Mouse (Mus musculus) small intestine, adult 2 months (tissue): Measurements from ENCODE around the gene Phlda2. TPM values are rescaled to one million over a fixed set of nuclear protein-coding genes. Genes with fewer than 3 reads are reported as not detected.

Experiments
- H3K27ac ChIP-seq: fragments of 200-500 bp; 2 replicates; pipeline ENCODE4 v1.5.1; 2012; ENCODE audit warnings: low read depth, low read length, control low read depth, inconsistent platforms; ENCODE audit not compliant: insufficient read depth
- H3K27me3 ChIP-seq: fragments of 200-500 bp; 2 replicates; pipeline ENCODE4 v1.6.1; 2012; ENCODE audit warnings: mild to moderate bottlenecking, moderate library complexity, low read length, inconsistent platforms; ENCODE audit not compliant: control insufficient read depth, insufficient read depth
- H3K36me3 ChIP-seq: fragments of 200-500 bp; 2 replicates; pipeline ENCODE4 v1.6.1; 2012; ENCODE audit warnings: mild to moderate bottlenecking, low read length, control low read depth, inconsistent platforms; ENCODE audit not compliant: control insufficient read depth, insufficient read depth
- H3K4me1 ChIP-seq: fragments of 200-500 bp; 2 replicates; pipeline ENCODE4 v1.6.1; 2012; ENCODE audit warnings: low read length, inconsistent platforms, mixed read lengths; ENCODE audit not compliant: control insufficient read depth, insufficient read depth, insufficient read length
- H3K4me3 ChIP-seq: fragments of 200-500 bp; 2 replicates; pipeline ENCODE4 v1.5.1; 2012; ENCODE audit warnings: low read depth, mild to moderate bottlenecking, control low read depth, inconsistent platforms, low read length, moderate library complexity
- CTCF ChIP-seq: fragments of 200-500 bp; IDR thresholded peaks from 2 replicates; pipeline ENCODE4 v1.5.1; 2012; ENCODE audit warnings: low read depth, mild to moderate bottlenecking, control low read depth, inconsistent platforms, low read length, moderate library complexity, mixed read lengths; ENCODE audit not compliant: insufficient replicate concordance, insufficient read length; ENCODE audit errors: extremely low read depth
- POLR2A ChIP-seq: fragments of 200-500 bp; IDR thresholded peaks from 2 replicates; pipeline ENCODE4 v1.6.1; 2012; ENCODE audit warnings: low read depth, mild to moderate bottlenecking, control low read depth, inconsistent platforms, low read length, moderate library complexity
- WGBS: fragments of 180-500 bp; shearing (Covaris S2); methylation state at CpG from one replicate; pipeline ENCODE4 v1.1.7; 2018; 5-methylcytosine and 5-hydroxymethylcytosine counted together
- polyA plus RNA-seq: library from polyadenylated mRNA; depleted of rRNA; stranded (reverse); fragments of >200 nt; gene quantifications from 2 replicates; pipeline ENCODE4 v1.2.3, GENCODE M21; 2012

Phlda2 gene
- polyA plus RNA-seq, 1 experiment: 2.5 TPM

DNA sequence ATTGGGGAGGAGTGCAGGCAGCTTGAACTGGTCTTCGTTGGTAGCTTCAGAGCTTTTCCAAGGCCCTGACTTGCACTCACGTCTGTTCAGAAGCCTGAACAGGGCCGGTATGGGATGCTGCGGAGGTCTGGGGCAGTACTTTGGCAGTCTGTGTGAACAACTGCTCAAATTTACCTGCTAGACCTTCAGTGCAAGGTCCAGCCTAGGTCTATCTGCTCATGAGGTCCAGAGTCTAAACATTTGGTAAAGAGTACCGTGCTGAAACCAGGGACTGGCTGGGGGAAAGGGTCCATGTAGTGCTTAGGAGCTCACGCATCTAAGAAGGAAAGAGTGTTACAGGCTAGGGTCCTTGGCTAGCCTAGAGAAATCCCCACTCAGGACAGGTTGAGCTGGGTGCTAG lies 13.2 kb downstream of the Phlda2 start:
- H3K27ac ChIP-seq: no peak overlapping the region
- 77% methylated on average over 6 of the region's 6 CpGs for WGBS
- TF ChIP-seq CTCF: no peak
- TF ChIP-seq POLR2A: no peak
- no peaks in the 10 kb centered on the region for H3K27me3 ChIP-seq
- peaks cover 8% of the 10 kb centered on the region for H3K36me3 ChIP-seq
- no peaks in the 10 kb centered on the region; the same call in 1 of the 2 replicates for H3K4me1 ChIP-seq
- H3K4me3 ChIP-seq: no peak overlapping the region

DNA sequence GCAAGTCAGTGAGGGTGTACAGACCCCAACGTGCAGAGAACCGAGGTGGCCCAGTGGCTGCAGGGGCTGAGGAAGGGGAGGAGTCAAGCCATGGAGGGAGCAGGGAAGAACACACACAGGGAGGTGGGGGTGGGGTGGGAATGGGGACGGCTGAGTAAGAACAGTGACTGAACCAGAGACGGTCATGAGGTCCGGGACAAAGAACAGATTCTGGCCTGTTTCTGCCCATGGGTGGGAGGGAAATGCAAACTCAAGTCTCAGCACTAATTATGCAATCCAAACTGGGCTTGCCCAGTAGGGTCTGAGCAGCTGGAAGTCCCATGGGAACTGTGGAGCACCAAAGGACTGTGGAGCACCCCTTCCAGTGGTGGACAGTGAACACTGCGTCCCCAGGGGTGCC lies 20.4 kb downstream of the Phlda2 start:
- Histone ChIP-seq H3K27ac (no peak overlapping the region), H3K36me3 (0 out of 2 replicates have a peak, but pooled peaks cover 1% of the 10 kb centered on the region), H3K4me1 (no peaks in the 10 kb centered on the region), H3K27me3 (peaks cover 3% of the 10 kb centered on the region; the same call in 1 of the 2 replicates), H3K4me3 (no peak overlapping the region)
- TF ChIP-seq CTCF (no peak), POLR2A (no peak)
- WGBS: 40% methylated on average over 6 of the region's 6 CpGs

DNA sequence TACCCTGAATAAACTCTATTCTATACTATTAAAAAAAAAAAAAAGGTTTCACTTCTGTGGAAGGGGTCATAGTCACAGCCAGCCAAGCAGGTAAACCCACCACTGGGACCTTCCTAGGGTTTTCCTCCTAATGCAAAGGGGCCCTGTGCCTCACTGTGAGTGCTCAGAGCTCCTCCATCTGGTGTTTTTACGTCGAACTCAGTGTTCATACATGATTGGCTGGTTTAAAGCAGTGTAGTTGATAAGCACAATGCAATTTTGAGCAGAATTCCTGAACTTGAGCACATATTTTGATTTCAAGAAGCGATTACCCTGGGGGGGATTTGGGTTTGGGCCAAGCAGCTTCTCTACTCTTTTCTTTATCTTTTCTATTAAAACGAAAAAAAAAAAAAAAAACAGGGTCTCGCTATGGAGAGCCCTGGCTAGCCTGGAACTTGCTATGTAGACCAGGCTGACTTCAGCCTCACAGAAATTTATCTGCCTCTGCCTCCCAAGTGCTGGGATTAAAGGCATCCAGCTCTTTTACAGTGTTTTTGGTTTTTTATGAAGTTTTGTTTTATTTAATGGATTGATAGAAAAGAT lies 21.1 kb downstream of the Phlda2 start:
- Histone ChIP-seq H3K36me3 (0 out of 2 replicates have a peak, but pooled peaks cover 1% of the 10 kb centered on the region), H3K27me3 (peaks cover 3% of the 10 kb centered on the region; the same call in 1 of the 2 replicates), H3K27ac (no peak overlapping the region), H3K4me1 (peaks cover 5% of the 10 kb centered on the region; the same call in 1 of the 2 replicates), H3K4me3 (no peak overlapping the region)
- WGBS: 76% methylated on average over 5 of the region's 5 CpGs
- TF ChIP-seq POLR2A: no peak
- no peak for TF ChIP-seq CTCF

DNA sequence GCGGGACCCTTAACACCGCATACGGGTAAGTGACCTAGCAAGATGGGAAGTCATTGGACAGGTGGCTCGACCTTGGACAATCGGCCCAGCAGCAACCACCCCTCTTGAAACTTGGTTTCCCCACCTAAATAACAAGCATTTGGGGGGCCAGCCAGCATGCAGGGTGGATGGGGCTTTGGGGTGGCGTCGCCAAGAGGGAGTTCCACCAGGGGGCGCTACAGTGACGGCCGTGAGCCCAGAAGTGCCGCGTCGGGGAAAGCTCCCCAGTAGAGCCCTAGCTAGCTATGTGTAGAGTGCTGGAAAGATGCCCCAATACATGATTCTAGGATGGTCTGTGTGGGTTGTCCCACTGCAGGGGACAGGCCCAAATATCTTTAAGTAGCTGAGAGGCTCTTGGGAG lies 22.5 kb downstream of the Phlda2 start:
- Histone ChIP-seq H3K27ac (no peak overlapping the region), H3K4me1 (peaks cover 16% of the 10 kb centered on the region), H3K27me3 (peaks cover 3% of the 10 kb centered on the region; the same call in 1 of the 2 replicates), H3K4me3 (no peak overlapping the region), H3K36me3 (0 out of 2 replicates have a peak, but pooled peaks cover 1% of the 10 kb centered on the region)
- WGBS: 24% methylated on average over 13 of the region's 13 CpGs
- TF ChIP-seq CTCF (peak; percentile 80), POLR2A (no peak)

DNA sequence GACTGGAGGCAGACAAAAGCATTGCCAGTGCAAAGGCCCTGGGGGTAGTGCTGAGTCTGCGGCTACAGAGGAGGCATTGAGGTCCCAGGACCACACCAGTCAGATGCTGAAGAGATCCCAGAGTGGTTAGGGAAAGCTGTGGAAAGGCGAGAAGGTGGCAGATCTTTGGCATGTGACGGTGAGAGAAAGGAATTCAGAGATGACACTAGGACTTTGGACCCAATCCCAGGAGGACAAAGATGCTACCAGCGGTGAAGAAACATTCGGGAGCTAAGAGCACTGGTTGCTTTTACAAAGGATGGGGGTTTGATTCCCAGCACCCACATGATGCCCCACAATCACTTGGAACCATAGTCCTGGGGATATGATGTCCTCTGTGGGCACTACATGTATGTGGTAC lies 25.1 kb downstream of the Phlda2 start:
- Histone ChIP-seq H3K27me3 (peaks cover 3% of the 10 kb centered on the region; the same call in 1 of the 2 replicates), H3K4me1 (peaks cover 28% of the 10 kb centered on the region), H3K4me3 (no peak overlapping the region), H3K27ac (no peak overlapping the region), H3K36me3 (0 out of 2 replicates have a peak, but pooled peaks cover 1% of the 10 kb centered on the region)
- 86% methylated on average over 5 of the region's 5 CpGs for whole genome bisulfite sequencing
- no peak for TF ChIP-seq POLR2A
- no peak for TF ChIP-seq CTCF

DNA sequence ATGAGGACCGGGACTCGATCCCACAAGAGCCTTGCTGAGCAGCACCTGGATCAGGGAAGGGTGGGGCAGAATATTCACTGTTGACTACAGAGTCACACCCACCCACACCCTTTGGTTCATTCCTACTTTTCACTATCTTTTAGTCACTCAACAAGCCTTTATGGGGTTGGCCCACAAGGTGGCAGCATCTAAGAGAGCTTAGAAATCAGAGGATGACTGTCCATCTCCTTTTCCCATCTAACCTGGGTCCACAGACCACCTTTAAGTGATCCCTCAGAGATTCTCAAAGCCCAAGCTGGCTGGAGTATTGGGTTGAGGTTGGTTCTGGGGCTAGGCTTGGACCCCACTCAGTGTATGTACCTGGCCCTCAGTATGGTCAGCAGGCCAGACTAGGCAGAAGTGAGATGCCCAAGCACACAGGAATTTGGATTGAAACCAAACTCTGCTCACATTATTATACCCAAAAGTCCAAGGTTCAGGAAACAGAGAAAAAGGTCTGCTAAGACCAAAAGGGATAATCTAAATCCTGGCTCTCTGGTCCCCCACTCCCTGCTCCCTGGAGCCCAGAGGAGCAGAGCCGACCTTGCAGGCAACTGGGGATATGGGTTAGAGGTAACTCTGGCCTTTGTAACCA lies 26.1 kb downstream of the Phlda2 start:
- Histone ChIP-seq H3K4me3 (no peak overlapping the region), H3K27me3 (peaks cover 3% of the 10 kb centered on the region; the same call in 1 of the 2 replicates), H3K27ac (no peak overlapping the region), H3K4me1 (peaks cover 28% of the 10 kb centered on the region), H3K36me3 (0 out of 2 replicates have a peak, but pooled peaks cover 1% of the 10 kb centered on the region)
- WGBS: 48% methylated on average over 3 of the region's 3 CpGs
- TF ChIP-seq POLR2A: no peak
- TF ChIP-seq CTCF: peak; percentile 33; the same call in 1 of the 2 replicates

DNA sequence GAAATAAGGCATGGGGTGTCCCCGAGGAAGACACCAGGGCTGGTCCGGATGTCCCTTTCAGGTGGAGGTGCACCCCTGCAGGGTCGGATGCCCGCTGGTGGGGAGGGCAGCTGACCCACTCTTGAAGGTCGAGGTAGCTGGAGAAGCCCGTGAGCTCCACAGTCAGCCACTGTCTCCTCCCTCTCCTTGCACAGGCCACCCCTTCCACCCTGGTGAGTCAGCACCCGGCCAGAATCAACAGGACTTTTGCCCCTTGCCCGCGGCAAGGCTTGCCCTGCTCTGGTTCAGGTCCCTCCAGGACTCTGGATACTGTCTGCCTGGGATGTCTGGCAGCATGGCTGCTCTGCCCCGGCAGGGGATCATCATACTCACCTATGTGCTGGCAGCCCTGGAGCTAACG lies 27.1 kb downstream of the Phlda2 start:
- Histone ChIP-seq H3K27me3 (peaks cover 3% of the 10 kb centered on the region; the same call in 1 of the 2 replicates), H3K4me1 (peaks cover 28% of the 10 kb centered on the region), H3K27ac (peak overlapping the region; percentile 56), H3K4me3 (peak overlapping the region; percentile 25), H3K36me3 (no peaks in the 10 kb centered on the region)
- 25% methylated on average over 11 of the region's 11 CpGs for WGBS
- TF ChIP-seq POLR2A (no peak), CTCF (no peak)
